Mouse (Mus musculus) midbrain, embryonic 11.5 days (tissue): ENCODE measurements around the gene Cd248. TPM values are rescaled to one million over a fixed set of nuclear protein-coding genes. Genes with fewer than 3 reads are reported as not detected.
"Not testable (repeated sequence)": the region's sequence is repeated elsewhere in the genome, so short reads cannot be mapped to it uniquely, and the experiment has no call there.

Experiments
- ATAC-seq: fragments of 200-750 bp; cut with Nextera tagmentation; 2 replicates; pipeline ENCODE4 v1.8.0; 2017; ENCODE audit warnings: moderate TSS enrichment, moderate library complexity; ENCODE audit not compliant: low FRiP score
- DNase-seq: peaks from one replicate; pipeline ENCODE4 v3.0.0; 2015; ENCODE audit warnings: low spot score; ENCODE audit errors: missing footprints
- H3K27ac ChIP-seq: fragments of 300-500 bp; sonication (generic); 2 replicates; pipeline ENCODE4 v1.5.1; 2014; ENCODE audit warnings: low read depth, low read length
- H3K27me3 ChIP-seq: fragments of 300-500 bp; sonication (generic); 2 replicates; pipeline ENCODE4 v1.6.1; 2014; ENCODE audit warnings: mild to moderate bottlenecking, low read length, moderate library complexity, mixed read lengths; ENCODE audit not compliant: control insufficient read depth, insufficient read depth
- H3K36me3 ChIP-seq: fragments of 300-500 bp; sonication (generic); 2 replicates; pipeline ENCODE4 v1.6.1; 2014; ENCODE audit warnings: mild to moderate bottlenecking, low read length, moderate library complexity, mixed read lengths; ENCODE audit not compliant: control insufficient read depth, insufficient read depth
- H3K4me1 ChIP-seq: fragments of 300-500 bp; sonication (generic); 2 replicates; pipeline ENCODE4 v1.6.1; 2014; ENCODE audit warnings: low read length; ENCODE audit not compliant: control insufficient read depth, insufficient read depth
- H3K4me2 ChIP-seq: fragments of 300-500 bp; sonication (generic); 2 replicates; pipeline ENCODE4 v1.6.1; 2014; ENCODE audit warnings: mild to moderate bottlenecking, moderate library complexity
- H3K4me3 ChIP-seq: fragments of 300-500 bp; sonication (generic); 2 replicates; pipeline ENCODE4 v1.5.1; 2014; ENCODE audit warnings: low read depth, low read length
- H3K9ac ChIP-seq: fragments of 300-500 bp; sonication (generic); 2 replicates; pipeline ENCODE4 v1.6.1; 2014; ENCODE audit warnings: low read length
- H3K9me3 ChIP-seq: fragments of 300-500 bp; sonication (generic); 2 replicates; pipeline ENCODE4 v1.6.1; 2016; ENCODE audit warnings: low read length; ENCODE audit not compliant: control insufficient read depth
- WGBS: fragments of 180-500 bp; shearing (Covaris S2); extraction: QIAGEN DNeasy Blood & Tissue Kit; methylation state at CpG from one replicate; pipeline ENCODE4 v1.1.7; 2014; 5-methylcytosine and 5-hydroxymethylcytosine counted together
- polyA plus RNA-seq: library from polyadenylated mRNA; unstranded; fragments of >200 nt; fragmentation: Nextera tagmentation; extraction: Ambion mirVana; gene quantifications from 2 replicates; pipeline ENCODE4 v1.2.1, GENCODE M21; 2014

Gene Cd248
- polyA plus RNA-seq, 1 experiment from 2014 or later = 32.2 TPM

- no peak overlapping the region for H3K27ac ChIP-seq
- ATAC-seq (no peak), DNase-seq (no peak)
- H3K9me3 ChIP-seq = no peaks in the 10 kb centered on the region
- H3K36me3 ChIP-seq = no peaks in the 10 kb centered on the region
- peaks cover 55% of the 10 kb centered on the region for H3K27me3 ChIP-seq
- H3K4me1 ChIP-seq = peaks cover 18% of the 10 kb centered on the region
- H3K4me3 ChIP-seq = no peak overlapping the region
- no peak overlapping the region for H3K4me2 ChIP-seq
- H3K9ac ChIP-seq = no peak overlapping the region
- 64% methylated on average over 3 of the region's 3 CpGs for WGBS
These were observed 16.3 kb downstream of the Cd248 start for GRCm38 (mm10) chr19:5083961-5084833.

GRCm38 (mm10) chr19:5084834-5085144 lies 16.9 kb downstream of the Cd248 start:
- Histone ChIP-seq H3K4me3 (peak overlapping the region; percentile 35), H3K36me3 (no peaks in the 10 kb centered on the region; the same call in 1 of the 2 replicates), H3K9me3 (no peaks in the 10 kb centered on the region), H3K27ac (no peak overlapping the region), H3K4me1 (peaks cover 22% of the 10 kb centered on the region), H3K4me2 (peak overlapping the region; percentile 55), H3K9ac (no peak overlapping the region), H3K27me3 (peaks cover 55% of the 10 kb centered on the region)
- DNase-seq (no peak), ATAC-seq (no peak)
- 7% methylated on average over 15 of the region's 15 CpGs for WGBS

- WGBS = 2% methylated on average over 60 of the region's 69 CpGs
- H3K9me3 ChIP-seq = no peaks in the 10 kb centered on the region
- no peak within 1 kb of the TSS for H3K27ac ChIP-seq
- H3K27me3 ChIP-seq = peaks cover 55% of the 10 kb centered on the region
- DNase-seq (no peak), ATAC-seq (no peak)
- no peaks in the 10 kb centered on the region; the same call in 1 of the 2 replicates for H3K36me3 ChIP-seq
- H3K9ac ChIP-seq = peak within 1 kb of the TSS; percentile 36
- peak within 1 kb of the TSS; percentile 35 for H3K4me3 ChIP-seq
- peaks cover 22% of the 10 kb centered on the region for H3K4me1 ChIP-seq
- H3K4me2 ChIP-seq = peak within 1 kb of the TSS; percentile 55
These were observed 17.4 kb downstream of the Cd248 start, which contains the start of gene Tmem151a for GRCm38 (mm10) chr19:5085145-5085863. Gene Tmem151a (minus strand): TSS chr19:5085531.

DNA sequence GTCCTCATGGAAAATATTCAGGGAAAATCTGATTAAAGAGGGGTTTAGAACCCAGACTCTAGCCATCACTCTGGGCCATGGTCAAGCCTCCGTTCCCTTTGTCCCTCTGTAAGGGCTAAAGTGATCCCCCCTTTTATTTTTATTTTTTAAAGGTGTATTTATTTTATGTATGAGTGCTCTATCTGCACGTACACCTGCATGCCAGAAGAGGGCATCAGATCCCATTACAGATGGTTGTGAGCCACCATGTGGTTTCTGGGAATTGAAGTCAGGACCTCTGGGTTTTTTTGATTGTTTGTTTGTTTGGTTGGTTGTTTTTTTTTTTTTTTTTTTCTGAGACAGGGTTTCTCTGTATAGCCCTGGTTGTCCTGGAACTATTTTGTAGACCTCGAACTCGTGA lies 18.7 kb downstream of the Cd248 start:
- H3K4me3 ChIP-seq, H3K9me3 ChIP-seq, DNase-seq, H3K27ac ChIP-seq, ATAC-seq, H3K4me2 ChIP-seq, H3K9ac ChIP-seq, H3K36me3 ChIP-seq: not testable (repeated sequence)
- Histone ChIP-seq H3K4me1 (peaks cover 22% of the 10 kb centered on the region), H3K27me3 (peaks cover 48% of the 10 kb centered on the region)
- 59% methylated on average over 4 of the region's 4 CpGs for WGBS

DNA sequence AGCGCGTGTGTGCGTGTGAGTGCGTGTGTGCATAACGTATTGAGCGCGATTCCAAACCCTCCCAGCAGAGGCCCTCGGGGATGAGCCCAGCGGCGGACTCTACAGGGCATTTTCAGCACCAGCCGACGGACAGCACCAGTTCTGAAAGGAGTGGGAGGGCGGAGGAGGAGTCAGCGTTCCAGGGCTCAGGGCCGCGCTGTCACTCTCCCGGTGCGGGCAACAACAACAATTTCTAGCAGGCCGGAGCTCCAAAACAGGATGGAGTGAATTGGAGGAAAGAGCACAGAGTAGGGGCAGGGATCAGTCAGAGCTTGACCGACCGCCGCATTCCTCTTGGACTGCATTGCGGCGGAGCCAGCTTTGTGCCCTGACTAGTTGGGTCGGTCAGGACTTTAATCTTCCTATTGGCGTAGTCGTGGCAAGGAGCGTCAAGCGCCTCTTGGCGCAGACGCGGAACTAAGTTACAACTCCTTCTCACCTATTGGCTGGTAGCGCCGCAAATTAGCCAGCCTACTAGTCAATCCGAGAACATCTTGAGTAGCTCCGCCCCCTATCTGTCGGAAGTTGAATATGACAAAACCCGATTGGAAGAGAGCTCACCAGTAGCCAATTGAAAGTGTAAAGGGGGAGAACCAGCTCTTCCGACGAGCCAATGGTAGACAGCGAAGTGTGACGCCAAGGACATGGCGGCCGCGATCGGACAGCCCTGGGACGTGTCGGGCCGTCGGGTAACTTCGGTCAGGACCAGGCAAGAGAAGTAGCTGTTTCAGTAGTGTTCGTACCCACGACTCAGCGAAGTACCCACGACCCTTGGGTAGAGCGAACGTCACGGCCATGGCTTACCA lies 20.2 kb downstream of the Cd248 start, which contains the start of gene Yif1a:
TSS of gene Yif1a (plus strand) at position 655 of the 845 bp plus-strand sequence.
- DNase-seq (peak; percentile 100), ATAC-seq (peak; percentile 91)

DNA sequence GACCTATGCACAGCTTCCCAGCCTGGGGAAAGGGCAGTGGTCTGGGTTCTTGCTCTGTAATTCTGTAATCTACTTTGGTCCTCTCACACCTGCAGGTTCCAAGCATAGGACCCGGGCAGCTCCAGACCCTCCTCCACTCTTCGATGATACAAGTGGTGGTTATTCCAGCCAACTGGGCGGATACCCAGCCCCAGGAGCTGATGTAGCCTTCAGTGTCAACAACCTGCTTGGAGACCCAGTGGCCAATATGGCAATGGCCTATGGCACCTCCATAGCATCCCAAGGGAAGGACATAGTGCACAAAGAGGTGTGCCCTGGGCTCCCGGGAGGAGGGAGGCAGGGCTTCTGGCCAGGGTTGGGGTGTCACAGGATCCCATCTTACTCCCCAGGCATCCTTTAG lies 21.4 kb downstream of the Cd248 start:
- 86% methylated on average over 4 of the region's 4 CpGs for WGBS
- H3K9me3 ChIP-seq = no peaks in the 10 kb centered on the region
- DNase-seq (no peak), ATAC-seq (no peak)
- peak overlapping the region; percentile 86 for H3K4me3 ChIP-seq
- no peak overlapping the region for H3K27ac ChIP-seq
- H3K27me3 ChIP-seq = peaks cover 22% of the 10 kb centered on the region
- peak overlapping the region; percentile 72; the same call in 1 of the 2 replicates for H3K9ac ChIP-seq
- peaks cover 26% of the 10 kb centered on the region for H3K4me1 ChIP-seq
- peaks cover 5% of the 10 kb centered on the region; the same call in 1 of the 2 replicates for H3K36me3 ChIP-seq
- peak overlapping the region; percentile 83 for H3K4me2 ChIP-seq

More for the DNA sequence above, 20.2 kb downstream of the Cd248 start, which contains the start of gene Yif1a:
- H3K4me3 ChIP-seq = peak within 1 kb of the TSS; percentile 86
- under 1% methylated on average over 58 of the region's 58 CpGs for WGBS
- peaks cover 22% of the 10 kb centered on the region for H3K4me1 ChIP-seq
- H3K9me3 ChIP-seq = no peaks in the 10 kb centered on the region
- H3K27me3 ChIP-seq = peaks cover 33% of the 10 kb centered on the region
- H3K9ac ChIP-seq = peak within 1 kb of the TSS; percentile 72
- peak within 1 kb of the TSS; percentile 83 for H3K4me2 ChIP-seq
- H3K27ac ChIP-seq = peak within 1 kb of the TSS; percentile 71
- H3K36me3 ChIP-seq = peaks cover 2% of the 10 kb centered on the region; the same call in 1 of the 2 replicates

GRCm38 (mm10) chr19:5092083-5092482 lies 24.2 kb downstream of the Cd248 start:
- Histone ChIP-seq H3K4me1 (peaks cover 43% of the 10 kb centered on the region), H3K4me3 (no peak overlapping the region), H3K9ac (no peak overlapping the region), H3K27ac (no peak overlapping the region), H3K27me3 (no peaks in the 10 kb centered on the region), H3K36me3 (peaks cover 5% of the 10 kb centered on the region; the same call in 1 of the 2 replicates), H3K4me2 (no peak overlapping the region), H3K9me3 (no peaks in the 10 kb centered on the region)
- ATAC-seq (no peak), DNase-seq (no peak)
- 89% methylated on average over 10 of the region's 10 CpGs for WGBS

- H3K9ac ChIP-seq = no peak overlapping the region
- ATAC-seq = peak; percentile 1; the same call in 1 of the 2 replicates
These were observed 25.8 kb downstream of the Cd248 start for GRCm38 (mm10) chr19:5093481-5094242.

More at GRCm38 (mm10) chr19:5093481-5094242, 25.8 kb downstream of the Cd248 start:
- Histone ChIP-seq H3K36me3 (peaks cover 5% of the 10 kb centered on the region; the same call in 1 of the 2 replicates), H3K27me3 (no peaks in the 10 kb centered on the region), H3K27ac (no peak overlapping the region), H3K4me2 (no peak overlapping the region), H3K9me3 (no peaks in the 10 kb centered on the region), H3K4me1 (peaks cover 51% of the 10 kb centered on the region), H3K4me3 (no peak overlapping the region)
- peak; percentile 87 for DNase-seq
- WGBS = 73% methylated on average over 12 of the region's 12 CpGs
